Mouse (Mus musculus): ENCODE data around the gene Oasl1.

Oasl1 gene

DNA sequence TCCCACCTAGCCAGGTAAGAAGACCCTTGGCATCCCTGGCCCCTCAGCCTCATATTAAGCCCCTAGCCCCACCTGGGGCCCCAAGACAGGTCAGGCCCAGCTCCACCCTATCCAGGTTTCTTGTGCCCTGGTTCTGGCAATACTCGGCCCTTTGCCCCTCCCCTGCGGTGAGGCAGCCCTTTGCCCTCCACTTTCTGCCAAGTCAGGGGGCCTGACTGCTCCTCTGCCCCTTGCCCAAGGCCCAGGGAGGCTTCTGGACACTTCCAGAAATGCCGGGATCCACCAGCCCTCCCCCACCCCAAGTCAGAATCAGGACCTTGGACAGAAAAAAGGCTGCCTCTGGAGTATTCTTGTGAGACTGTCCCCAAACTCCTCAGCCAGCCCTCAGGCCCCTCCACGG is 46.0 kb downstream of the Oasl1 start:
- no peak for DNase-seq (ENCODE audit: low spot score in 2 of 2)

DNA sequence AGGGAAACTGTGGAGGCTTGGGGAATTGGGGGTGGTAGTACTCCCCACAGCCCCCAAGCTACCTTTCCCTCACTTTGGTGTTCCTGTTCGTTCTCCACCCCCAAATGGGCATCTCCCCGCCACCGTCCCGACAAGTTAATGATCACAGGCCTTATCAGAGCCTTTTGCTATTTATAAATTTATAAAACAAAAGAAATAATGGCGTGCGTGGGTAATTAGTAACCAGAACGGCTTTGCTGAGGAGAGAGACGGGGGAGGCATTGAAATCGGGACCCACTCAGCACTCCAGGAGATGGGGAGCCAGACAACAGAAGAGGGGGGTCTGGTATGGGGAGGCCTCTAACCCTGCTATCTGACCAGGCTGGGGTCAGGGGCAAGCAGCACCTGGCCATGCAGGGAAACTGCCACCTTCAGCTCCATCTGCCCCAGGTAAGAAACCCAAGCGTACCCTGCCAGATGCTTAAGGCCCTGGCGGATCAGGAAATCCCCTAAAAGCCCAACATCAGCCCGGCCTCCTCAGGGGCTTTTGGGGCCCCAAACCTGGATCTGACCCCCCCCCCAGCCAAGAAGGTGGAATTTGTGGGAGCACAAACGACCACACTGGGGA is 46.7 kb downstream of the Oasl1 start:
- no peak for DNase-seq (ENCODE audit: low spot score in 2 of 2)

DNA sequence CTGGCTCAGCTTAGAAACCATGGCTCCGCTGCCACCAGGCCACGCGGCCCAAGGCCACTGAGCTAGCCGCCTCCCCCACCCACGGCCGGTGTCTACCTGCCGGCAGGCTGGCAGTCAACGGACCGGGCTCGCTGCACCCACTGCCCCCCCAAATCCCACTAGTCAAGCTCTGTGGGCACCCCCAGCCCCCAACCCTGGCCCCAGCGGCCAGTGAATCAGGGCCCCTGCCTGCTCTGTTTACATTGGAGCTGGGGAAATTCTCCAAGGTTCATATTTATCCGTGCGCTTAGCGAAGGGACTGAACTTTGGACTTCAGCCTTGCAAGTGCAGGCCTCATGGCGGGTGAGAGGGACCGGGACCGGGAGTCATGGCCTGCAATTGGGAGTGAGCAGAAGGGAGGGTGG is 47.8 kb downstream of the Oasl1 start, which contains the start of gene Hnf1a:
Hnf1a (minus strand) TSS at position 271 of the 404 bp plus-strand sequence.
- DNase-seq (ENCODE audit: low spot score in 2 of 2), result no peak

DNA sequence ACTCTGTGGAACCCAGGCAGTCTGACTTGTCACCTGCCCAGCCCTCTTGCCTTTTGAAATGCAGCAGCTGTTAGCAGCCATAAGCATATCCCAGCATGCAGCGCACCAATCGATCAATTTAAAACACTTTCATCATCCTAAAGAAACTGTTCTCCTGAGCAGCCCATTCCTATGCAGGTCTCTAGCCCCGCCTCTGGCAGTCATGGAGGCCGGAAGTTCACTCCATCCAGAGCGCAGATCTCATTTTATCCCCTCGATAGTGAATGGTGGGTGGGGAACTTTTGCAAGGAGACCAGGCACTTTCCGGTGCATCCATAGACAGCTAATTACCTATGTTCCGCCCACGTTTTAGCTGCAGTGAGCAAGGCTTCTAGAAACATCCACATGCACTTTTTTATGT is 49.2 kb downstream of the Oasl1 start:
- no peak for DNase-seq (ENCODE audit: low spot score in 2 of 2)

DNA sequence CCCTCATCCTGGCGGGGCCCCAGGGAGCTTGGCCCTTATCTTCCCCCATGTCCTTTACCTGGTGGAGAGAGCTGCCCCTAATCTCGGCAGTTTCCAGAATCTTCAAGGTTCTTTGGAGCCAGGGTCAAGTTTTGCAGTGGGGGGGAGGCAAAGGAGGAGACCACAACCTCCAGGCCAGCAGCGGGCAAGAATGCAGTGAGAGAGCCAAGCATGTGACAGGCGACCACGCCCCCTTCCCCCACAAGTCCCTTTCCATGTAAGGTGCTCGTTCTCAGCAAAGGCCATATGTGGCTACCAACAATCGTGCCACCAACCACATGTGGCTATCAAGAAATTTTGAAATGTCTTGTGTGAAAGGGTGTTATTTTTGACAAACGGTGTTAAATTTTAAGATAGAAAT is 50.1 kb downstream of the Oasl1 start:
- no peak for DNase-seq (ENCODE audit: low spot score in 2 of 2)

DNA sequence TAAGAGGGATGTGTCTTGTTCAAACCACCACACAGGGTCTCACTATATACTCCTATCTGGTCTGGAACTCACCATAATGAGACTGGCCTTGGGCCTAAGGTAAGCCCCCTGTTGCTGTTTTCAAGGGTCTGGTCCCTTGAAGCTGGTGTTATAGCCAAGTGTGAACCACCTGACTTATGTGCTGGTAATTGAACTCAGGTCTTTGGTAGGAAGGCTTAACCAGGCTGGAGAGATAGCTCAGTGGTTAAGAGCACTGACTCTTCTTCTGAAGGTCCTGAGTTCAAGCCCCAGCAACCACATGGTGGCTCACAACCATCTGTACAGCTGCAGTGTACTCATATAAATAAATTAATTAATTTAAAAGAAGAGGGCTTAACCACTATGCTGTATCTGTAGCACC is 53.9 kb downstream of the Oasl1 start:
- DNase-seq (ENCODE audit: low spot score in 2 of 2), result no peak

GRCm38 (mm10) chr5:114978473-114978872 is 55.4 kb downstream of the Oasl1 start:
- DNase-seq (ENCODE audit: low spot score in 2 of 2), result no peak

GRCm38 (mm10) chr5:114978888-114979249 is 55.8 kb downstream of the Oasl1 start:
- no peak for DNase-seq (ENCODE audit: low spot score in 2 of 2)

GRCm38 (mm10) chr5:114979250-114980121 is 56.4 kb downstream of the Oasl1 start:
- peak; percentile 41 to 77 for DNase-seq (ENCODE audit: low spot score in 2 of 2)

- no peak for DNase-seq (ENCODE audit: low spot score in 2 of 2)
Observed at GRCm38 (mm10) chr5:114980122-114980748, 57.2 kb downstream of the Oasl1 start.

DNA sequence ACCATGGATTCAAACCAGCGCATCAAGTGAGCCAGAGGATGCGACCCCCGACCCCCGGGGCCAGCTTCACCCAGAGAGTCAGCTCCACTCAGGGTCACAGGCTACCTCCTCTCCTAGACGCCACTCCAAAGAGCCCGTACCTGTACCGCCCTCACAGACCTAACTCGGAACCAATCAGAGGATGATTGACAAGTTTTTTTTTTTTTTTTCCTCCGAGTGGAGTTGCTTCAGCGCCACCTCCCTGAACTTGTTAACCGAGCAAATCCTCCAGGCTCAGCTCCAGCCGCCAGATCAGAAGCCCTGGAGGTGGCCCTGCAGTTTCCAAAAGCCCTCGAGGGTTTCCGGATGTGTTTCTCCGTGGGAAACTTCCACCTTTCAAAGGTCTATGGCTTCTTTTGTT is 59.0 kb downstream of the Oasl1 start:
- DNase-seq (ENCODE audit: low spot score in 2 of 2), result no peak

DNA sequence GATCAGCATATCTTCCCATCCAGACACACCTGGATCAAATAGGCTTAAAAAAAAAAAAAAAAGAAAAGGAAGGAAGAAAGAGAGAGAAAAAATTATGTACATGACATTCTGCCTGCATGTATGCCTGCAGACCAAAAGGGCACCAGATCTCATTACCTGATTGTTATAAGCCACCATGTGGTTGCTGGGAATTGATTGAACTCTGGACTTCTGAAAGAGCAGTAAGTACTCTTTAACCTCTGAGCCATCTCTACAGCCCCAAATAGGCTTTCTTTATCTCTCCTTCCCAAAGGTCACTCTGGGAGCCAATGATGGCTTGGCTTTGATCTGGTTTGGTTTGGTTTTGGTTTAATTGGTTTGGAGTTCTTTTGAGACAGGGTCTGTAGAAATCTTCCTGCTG is 62.0 kb downstream of the Oasl1 start:
- DNase-seq (ENCODE audit: low spot score in 2 of 2), result no peak
